In the genomic region with DNA sequence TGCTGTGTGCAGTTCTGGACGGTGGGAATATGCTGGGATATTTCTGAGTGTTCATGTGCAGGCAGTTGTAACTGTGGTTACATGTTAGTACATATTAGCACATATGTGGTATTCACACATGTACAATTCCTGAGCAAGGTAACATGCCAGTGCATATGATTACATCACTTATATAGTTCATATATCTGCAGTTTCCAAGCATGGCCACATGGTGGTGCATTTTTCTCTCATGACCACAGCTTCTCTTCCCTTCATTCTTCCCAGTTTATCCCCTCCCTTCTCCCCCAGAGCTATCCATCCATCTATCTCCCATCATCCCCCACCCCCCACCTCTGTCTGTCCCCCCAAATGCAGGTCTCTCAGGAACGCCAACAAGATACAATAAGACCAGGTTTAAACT, we compare ENCODE assay signal across 16 mouse cellular contexts. TPM values are rescaled to one million over a fixed set of nuclear protein-coding genes. Genes with fewer than 3 reads are reported as not detected.
DNase-seq lines count a peak whose midpoint lies in the region; ATAC-seq and TF ChIP-seq lines count a peak whose summit lies in the region.
"Had no signal": no experiment of that assay in that cellular context is flagged by ENCODE, and none has a peak within 500 bp of the region (broad histone marks: within the 10 kb centered on the region; RNA-seq: fewer than 3 reads in every experiment).

No protein-coding gene starts in this region.

- H3K36me3 ChIP-seq in forebrain, postnatal 0 days (ENCODE audit: insufficient read depth), result no peaks in the 10 kb centered on the region
- no peaks in the 10 kb centered on the region; the same call in 1 of the 2 replicates for H3K36me3 ChIP-seq in forebrain, embryonic 16.5 days (ENCODE audit: control insufficient read depth, insufficient read depth)
- H3K36me3 ChIP-seq in liver, postnatal 0 days (replicated peaks; ENCODE audit: insufficient read depth, low read length), result peaks cover 5% of the 10 kb centered on the region; the same call in 1 of the 2 replicates
- no peaks in the 10 kb centered on the region; the same call in 1 of the 2 replicates for H3K36me3 ChIP-seq in liver, embryonic 11.5 days (ENCODE audit: control insufficient read depth, insufficient read depth, low read length)
- no peaks in the 10 kb centered on the region for H3K36me3 ChIP-seq in MEL (ENCODE audit: control insufficient read depth in 1 of 2, insufficient read depth in 2 of 2, low read length in 2 of 2)
- H3K36me3 ChIP-seq: intestine, embryonic 15.5 days had no signal

- TF ChIP-seq CTCF in forebrain, postnatal 0 days (IDR thresholded peaks at IDR 0.05; ENCODE audit: low read depth), result peak; percentile 42
- TF ChIP-seq CTCF in liver, postnatal 0 days (IDR thresholded peaks at IDR 0.05; ENCODE audit: low read depth), result peak; percentile 45
- peak in 2 of 3 experiments; percentile 44 to 47; a peak in 4 of 6 replicates for TF ChIP-seq CTCF in MEL (IDR thresholded peaks at IDR 0.05 in 2 of 3, conservative IDR thresholded peaks at IDR 0.05 in 1 of 3; ENCODE audit: control insufficient read depth in 1 of 3, insufficient read depth in 1 of 3, low read depth in 2 of 3, low read length in 3 of 3, poor library complexity in 1 of 3, severe bottlenecking in 1 of 3)

- no peak overlapping the region for H3K4me2 ChIP-seq in forebrain, postnatal 0 days (ENCODE audit: low read depth)
- H3K4me2 ChIP-seq in forebrain, embryonic 16.5 days (ENCODE audit: low read length), result no peak overlapping the region
- no peak overlapping the region for H3K4me2 ChIP-seq in liver, postnatal 0 days (ENCODE audit: low read depth, low read length)
- no peak overlapping the region for H3K4me2 ChIP-seq in liver, embryonic 11.5 days
- H3K4me2 ChIP-seq: heart, embryonic 15.5 days; intestine, embryonic 15.5 days had no signal

- WGBS in forebrain, postnatal 0 days, result 87% methylated on average over 2 of the region's 2 CpGs
- 80% methylated on average over 2 of the region's 2 CpGs for WGBS in forebrain, embryonic 16.5 days
- 90% methylated on average over 2 of the region's 2 CpGs for WGBS in liver, postnatal 0 days (ENCODE audit: insufficient replicate concordance)
- WGBS in liver, embryonic 11.5 days, result 94% methylated on average over 2 of the region's 2 CpGs

- no peak; the same call in 1 of the 2 replicates for TF ChIP-seq RAD21 in MEL (IDR thresholded peaks at IDR 0.05; ENCODE audit: low read depth, low read length)

- no peak overlapping the region for H3K9ac ChIP-seq in forebrain, postnatal 0 days
- H3K9ac ChIP-seq in forebrain, embryonic 16.5 days (replicated peaks; ENCODE audit: low read depth, low read length), result no peak overlapping the region
- H3K9ac ChIP-seq in liver, postnatal 0 days (replicated peaks), result no peak overlapping the region
- H3K9ac ChIP-seq in liver, embryonic 11.5 days (ENCODE audit: low read depth, low read length), result no peak overlapping the region
- no peak overlapping the region for H3K9ac ChIP-seq in MEL (ENCODE audit: control insufficient read depth, low read depth, low read length, poor library complexity, severe bottlenecking)
- H3K9ac ChIP-seq: heart, embryonic 15.5 days; intestine, embryonic 15.5 days had no signal

- ATAC-seq in forebrain, postnatal 0 days, result 0 out of 2 replicates have a peak, but pooled peaks have one; percentile 23
- no peak for ATAC-seq in forebrain, embryonic 16.5 days
- no peak for ATAC-seq in liver, postnatal 0 days
- no peak for ATAC-seq in liver, embryonic 11.5 days (replicated peaks; ENCODE audit: low FRiP score)
- ATAC-seq: intestine, embryonic 15.5 days; midbrain, embryonic 16.5 days had no signal

- H3K9me3 ChIP-seq in forebrain, postnatal 0 days (ENCODE audit: low read length), result no peaks in the 10 kb centered on the region
- no peaks in the 10 kb centered on the region for H3K9me3 ChIP-seq in forebrain, embryonic 16.5 days (ENCODE audit: control insufficient read depth, low read length)
- H3K9me3 ChIP-seq in liver, postnatal 0 days (ENCODE audit: low read length), result no peaks in the 10 kb centered on the region
- H3K9me3 ChIP-seq in liver, embryonic 11.5 days (ENCODE audit: control insufficient read depth, low read length), result no peaks in the 10 kb centered on the region
- H3K9me3 ChIP-seq in MEL (replicated peaks; ENCODE audit: insufficient read depth, low read length), result no peaks in the 10 kb centered on the region
- H3K9me3 ChIP-seq: heart, embryonic 15.5 days; intestine, embryonic 15.5 days had no signal

- H3K27ac ChIP-seq in forebrain, postnatal 0 days (ENCODE audit: low read depth, low read length), result no peak overlapping the region
- no peak overlapping the region for H3K27ac ChIP-seq in forebrain, embryonic 16.5 days (ENCODE audit: low read length)
- H3K27ac ChIP-seq in liver, postnatal 0 days (ENCODE audit: low read depth), result no peak overlapping the region
- H3K27ac ChIP-seq in liver, embryonic 11.5 days (ENCODE audit: low read depth, low read length), result no peak overlapping the region
- no peak overlapping the region for H3K27ac ChIP-seq in MEL (ENCODE audit: control insufficient read depth, low read depth, low read length)
- H3K27ac ChIP-seq: heart, embryonic 15.5 days; intestine, embryonic 15.5 days had no signal

- no peak for TF ChIP-seq POLR2A in MEL (IDR thresholded peaks at IDR 0.05; ENCODE audit: control insufficient read depth in 1 of 2, insufficient read depth in 1 of 2, low read depth in 1 of 2, low read length in 2 of 2, poor library complexity in 1 of 2)

- no peaks in the 10 kb centered on the region for H3K4me1 ChIP-seq in forebrain, postnatal 0 days (ENCODE audit: insufficient read depth)
- H3K4me1 ChIP-seq in forebrain, embryonic 16.5 days (replicated peaks; ENCODE audit: control insufficient read depth, insufficient read depth, low read length), result no peaks in the 10 kb centered on the region
- no peaks in the 10 kb centered on the region for H3K4me1 ChIP-seq in liver, postnatal 0 days (ENCODE audit: insufficient read depth)
- no peaks in the 10 kb centered on the region for H3K4me1 ChIP-seq in liver, embryonic 11.5 days (replicated peaks; ENCODE audit: control insufficient read depth, insufficient read depth, low read length)
- H3K4me1 ChIP-seq in MEL (ENCODE audit: control insufficient read depth in 1 of 2, insufficient read depth in 2 of 2, low read length in 2 of 2), result no peaks in the 10 kb centered on the region
- H3K4me1 ChIP-seq: heart, embryonic 15.5 days; intestine, embryonic 15.5 days had no signal

- TF ChIP-seq EP300 in liver, postnatal 0 days (IDR thresholded peaks at IDR 0.05; ENCODE audit: low read depth), result no peak
- no peak for TF ChIP-seq EP300 in MEL (IDR thresholded peaks at IDR 0.05; ENCODE audit: low read depth in 1 of 2, low read length in 2 of 2)

- H3K79me2 ChIP-seq in MEL (ENCODE audit: control insufficient read depth, insufficient read depth, low read length, poor library complexity), result no peaks in the 10 kb centered on the region

- H3K27me3 ChIP-seq in forebrain, postnatal 0 days (ENCODE audit: insufficient read depth, low read length), result no peaks in the 10 kb centered on the region
- no peaks in the 10 kb centered on the region for H3K27me3 ChIP-seq in forebrain, embryonic 16.5 days (replicated peaks; ENCODE audit: control insufficient read depth, insufficient read depth, low read length)
- H3K27me3 ChIP-seq in liver, postnatal 0 days (ENCODE audit: insufficient read depth, low read length), result no peaks in the 10 kb centered on the region
- H3K27me3 ChIP-seq in liver, embryonic 11.5 days (replicated peaks; ENCODE audit: control insufficient read depth, insufficient read depth, low read length), result peaks cover 8% of the 10 kb centered on the region; the same call in 1 of the 2 replicates
- H3K27me3 ChIP-seq in MEL (ENCODE audit: control insufficient read depth in 1 of 2, insufficient read depth in 2 of 2, low read length in 2 of 2), result no peaks in the 10 kb centered on the region
- H3K27me3 ChIP-seq: heart, embryonic 15.5 days; intestine, embryonic 15.5 days had no signal

- H3K4me3 ChIP-seq in forebrain, postnatal 0 days (ENCODE audit: low read depth, low read length), result no peak overlapping the region
- H3K4me3 ChIP-seq in forebrain, embryonic 16.5 days (replicated peaks; ENCODE audit: low read length), result no peak overlapping the region
- H3K4me3 ChIP-seq in liver, postnatal 0 days (ENCODE audit: low read depth, low read length), result no peak overlapping the region
- no peak overlapping the region for H3K4me3 ChIP-seq in liver, embryonic 11.5 days (ENCODE audit: low read depth, low read length)
- H3K4me3 ChIP-seq in MEL (ENCODE audit: control insufficient read depth in 1 of 2, insufficient read depth in 1 of 2, low read depth in 2 of 2, low read length in 2 of 2), result no peak overlapping the region
- H3K4me3 ChIP-seq: heart, embryonic 15.5 days; intestine, embryonic 15.5 days had no signal

- peak; percentile 3 for DNase-seq in forebrain, postnatal 0 days
- DNase-seq in liver, postnatal 0 days, result no peak
- DNase-seq in liver, embryonic 11.5 days (ENCODE audit: low spot score), result no peak
- peak; percentile 27 for DNase-seq in MEL (ENCODE audit: low read depth, low spot score)
- DNase-seq in mesoderm, embryonic 11.5 days (ENCODE audit: low read depth, low spot score), result peak; percentile 6
- DNase-seq in right cerebral cortex, postnatal 14 days, result no peak
- no peak for DNase-seq in layer of hippocampus, postnatal 10 days (ENCODE audit: low spot score in 2 of 2)
- DNase-seq: adrenal gland, adult 8-10 months; cerebellum, adult 2 months; gastrocnemius, postnatal 10 days had no signal

RNA-seq across cellular contexts. Expression of gene Apoo, which starts 53.3 kb away (rescaled TPM):
- total RNA-seq in forebrain, postnatal 0 days (2014; rRNA removed), result 69.9 and 76.6 TPM in 2 replicates
- polyA plus RNA-seq in forebrain, postnatal 0 days (2015; fragmentation: Nextera tagmentation; extraction: Ambion mirVana), result 142 and 156 TPM in 2 replicates
- polyA plus RNA-seq in forebrain, embryonic 16.5 days (2015; fragmentation: Nextera tagmentation; extraction: Ambion mirVana), result 113 and 119 TPM in 2 replicates
- 49.7 and 52.9 TPM in 2 replicates for polyA plus RNA-seq in liver, postnatal 0 days (2015; fragmentation: Nextera tagmentation; extraction: Ambion mirVana)
- polyA plus RNA-seq in liver, embryonic 11.5 days (2014; fragmentation: Nextera tagmentation; extraction: Ambion mirVana), result 73.9 and 74.6 TPM in 2 replicates
- 28.1 and 28.3 TPM in 2 replicates for total RNA-seq in MEL (2012; rRNA removed)
- 10 to 100 TPM in 1 of 2 experiments, not detected in 1; 25.0 TPM for polyA plus RNA-seq in MEL (2012; ENCODE audit: insufficient read depth in 1 of 2, insufficient read length in 2 of 2, low read depth in 1 of 2, low replicate concordance in 2 of 2, missing spikeins in 1 of 2)
- 10 to 100 TPM; 56.2 to 75.8 TPM for total RNA-seq in layer of hippocampus, postnatal 10 days (2021)

RNA-seq across cellular contexts. Expression of gene Fam90a1b, which starts 53.6 kb away (rescaled TPM):
- 0.24 and 0.31 TPM in 2 replicates for total RNA-seq in forebrain, postnatal 0 days (2014; rRNA removed)
- 0.39 and 0.42 TPM in 2 replicates for polyA plus RNA-seq in forebrain, postnatal 0 days (2015; fragmentation: Nextera tagmentation; extraction: Ambion mirVana)
- 0.09 and 0.11 TPM in 2 replicates for polyA plus RNA-seq in forebrain, embryonic 16.5 days (2015; fragmentation: Nextera tagmentation; extraction: Ambion mirVana)
- not detected in 2 replicates for polyA plus RNA-seq in liver, postnatal 0 days (2015; fragmentation: Nextera tagmentation; extraction: Ambion mirVana)
- polyA plus RNA-seq in liver, embryonic 11.5 days (2014; fragmentation: Nextera tagmentation; extraction: Ambion mirVana), result not detected in 2 replicates
- not detected in 2 replicates for total RNA-seq in MEL (2012; rRNA removed)
- not detected for polyA plus RNA-seq in MEL (2012; ENCODE audit: insufficient read depth in 1 of 2, insufficient read length in 2 of 2, low read depth in 1 of 2, low replicate concordance in 2 of 2, missing spikeins in 1 of 2)
- total RNA-seq in layer of hippocampus, postnatal 10 days (2021), result under 1 TPM; 0.13 to 0.23 TPM
- total RNA-seq: adrenal gland, adult 8-10 months had no signal
- polyA plus RNA-seq: heart, embryonic 15.5 days; intestine, embryonic 15.5 days; liver, embryonic 16.5 days; urinary bladder, adult 2 months had no signal

Comparison
In these comparisons a context has a peak if more than half of its experiments do, and no peak if none do; other contexts are left out.
1. DNase-seq: peak in forebrain, postnatal 0 days (single experiment), MEL (single experiment) and mesoderm, embryonic 11.5 days (single experiment); none in liver, postnatal 0 days (single experiment), liver, embryonic 11.5 days (single experiment), right cerebral cortex, postnatal 14 days (single experiment) and layer of hippocampus, postnatal 10 days (0 of 2).
2. Peak in every context shown above with its lines, with median percentiles within 50 percentile points of each other: CTCF ChIP-seq.